Mouse (Mus musculus) heart, adult 2 months (tissue): ENCODE results near the gene Fosl1.

Experiments
- CTCF ChIP-seq: fragments of 200-600 bp; IDR thresholded peaks from 2 replicates; pipeline ENCODE4 v1.8.1; 2022; ENCODE audit warnings: antibody characterized with exemption, mild to moderate bottlenecking, moderate library complexity
- POLR2A ChIP-seq: fragments of 200-500 bp; IDR thresholded peaks from 2 replicates; pipeline ENCODE4 v1.6.1; 2011; ENCODE audit warnings: mild to moderate bottlenecking, low read depth, low read length, control low read depth; ENCODE audit not compliant: insufficient read depth

GRCm38 (mm10) chr19:5486771-5487170 is 39.4 kb downstream of the Fosl1 start:
- TF ChIP-seq POLR2A: no peak
- TF ChIP-seq CTCF: no peak
